Mouse (Mus musculus) kidney, embryonic 15.5 days (tissue): ENCODE measurements around the gene Ramp3. TPM values are rescaled to one million over a fixed set of nuclear protein-coding genes. Genes with fewer than 3 reads are reported as not detected.

Experiments used
- ATAC-seq: fragments of 200-750 bp; cut with Nextera tagmentation; replicated peaks from 2 replicates; pipeline ENCODE4 v1.8.0; 2017; ENCODE audit warnings: moderate TSS enrichment; ENCODE audit not compliant: low FRiP score
- H3K27ac ChIP-seq: fragments of 300-500 bp; sonication (generic); 2 replicates; pipeline ENCODE4 v1.5.1; 2015; ENCODE audit warnings: mild to moderate bottlenecking, inconsistent platforms
- H3K27me3 ChIP-seq: fragments of 300-500 bp; sonication (generic); 2 replicates; pipeline ENCODE4 v1.6.1; 2015; ENCODE audit warnings: inconsistent platforms
- H3K36me3 ChIP-seq: fragments of 300-500 bp; sonication (generic); 2 replicates; pipeline ENCODE4 v1.6.1; 2015; ENCODE audit warnings: inconsistent platforms
- H3K4me1 ChIP-seq: fragments of 300-500 bp; sonication (generic); 2 replicates; pipeline ENCODE4 v1.6.1; 2015; ENCODE audit warnings: inconsistent platforms
- H3K4me2 ChIP-seq: fragments of 300-500 bp; sonication (generic); 2 replicates; pipeline ENCODE4 v1.6.1; 2015; ENCODE audit warnings: moderate library complexity, mild to moderate bottlenecking, inconsistent platforms
- H3K4me3 ChIP-seq: fragments of 300-500 bp; sonication (generic); replicated peaks from 2 replicates; pipeline ENCODE4 v1.5.1; 2015; ENCODE audit warnings: mild to moderate bottlenecking, inconsistent platforms
- H3K9ac ChIP-seq: fragments of 300-500 bp; sonication (generic); 2 replicates; pipeline ENCODE4 v1.6.1; 2015; ENCODE audit warnings: mild to moderate bottlenecking, inconsistent platforms
- H3K9me3 ChIP-seq: fragments of 300-500 bp; sonication (generic); replicated peaks from 2 replicates; pipeline ENCODE4 v1.6.1; 2016; ENCODE audit warnings: inconsistent platforms
- WGBS: fragments of 180-500 bp; shearing (Covaris S2); methylation state at CpG from one replicate; pipeline ENCODE4 v1.1.7; 2015; ENCODE audit warnings: mixed read lengths; 5-methylcytosine and 5-hydroxymethylcytosine counted together
- polyA plus RNA-seq: library from polyadenylated mRNA; unstranded; fragments of >200 nt; fragmentation: Nextera tagmentation; extraction: Ambion mirVana; gene quantifications from 2 replicates; pipeline ENCODE4 v1.2.1, GENCODE M21; 2015

Gene Ramp3
- polyA plus RNA-seq, 1 experiment from 2014 or later = 10.8 TPM

GRCm38 (mm10) chr11:6676641-6677040, 18.3 kb downstream of the Ramp3 start:
- WGBS = 88% methylated on average over 9 of the region's 9 CpGs
- H3K36me3 ChIP-seq = no peaks in the 10 kb centered on the region
- no peak for ATAC-seq

DNA sequence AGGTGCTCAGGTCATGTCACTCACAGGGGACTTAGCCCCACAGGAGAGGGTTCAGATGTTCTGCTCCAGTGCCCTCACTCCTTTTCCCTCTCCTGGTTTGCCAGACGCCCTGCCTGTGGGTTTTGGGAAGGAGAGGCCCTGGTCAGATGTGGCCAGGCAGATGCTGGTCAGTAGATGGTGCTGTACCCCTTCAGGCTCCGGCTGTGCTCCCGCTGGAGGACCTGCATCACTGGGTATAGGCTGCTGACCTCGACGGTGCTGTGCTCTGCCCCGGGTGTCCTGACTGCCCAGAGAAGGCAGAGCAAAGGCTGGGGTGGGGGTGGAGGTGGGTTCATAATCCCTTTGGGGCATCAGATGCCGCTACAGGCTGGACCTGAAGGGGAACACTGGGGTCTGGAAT, 19.2 kb downstream of the Ramp3 start:
- Histone ChIP-seq H3K4me2 (no peak overlapping the region), H3K27me3 (no peaks in the 10 kb centered on the region), H3K36me3 (no peaks in the 10 kb centered on the region), H3K9me3 (no peaks in the 10 kb centered on the region), H3K4me1 (peaks cover 23% of the 10 kb centered on the region), H3K4me3 (no peak overlapping the region), H3K27ac (no peak overlapping the region), H3K9ac (no peak overlapping the region)
- WGBS = 19% methylated on average over 7 of the region's 7 CpGs
- ATAC-seq = peak; percentile 74

More at GRCm38 (mm10) chr11:6676641-6677040, 18.3 kb downstream of the Ramp3 start:
- Histone ChIP-seq H3K4me3 (no peak overlapping the region), H3K9me3 (no peaks in the 10 kb centered on the region), H3K27me3 (no peaks in the 10 kb centered on the region), H3K27ac (no peak overlapping the region), H3K4me1 (peaks cover 23% of the 10 kb centered on the region), H3K9ac (no peak overlapping the region), H3K4me2 (no peak overlapping the region)

DNA sequence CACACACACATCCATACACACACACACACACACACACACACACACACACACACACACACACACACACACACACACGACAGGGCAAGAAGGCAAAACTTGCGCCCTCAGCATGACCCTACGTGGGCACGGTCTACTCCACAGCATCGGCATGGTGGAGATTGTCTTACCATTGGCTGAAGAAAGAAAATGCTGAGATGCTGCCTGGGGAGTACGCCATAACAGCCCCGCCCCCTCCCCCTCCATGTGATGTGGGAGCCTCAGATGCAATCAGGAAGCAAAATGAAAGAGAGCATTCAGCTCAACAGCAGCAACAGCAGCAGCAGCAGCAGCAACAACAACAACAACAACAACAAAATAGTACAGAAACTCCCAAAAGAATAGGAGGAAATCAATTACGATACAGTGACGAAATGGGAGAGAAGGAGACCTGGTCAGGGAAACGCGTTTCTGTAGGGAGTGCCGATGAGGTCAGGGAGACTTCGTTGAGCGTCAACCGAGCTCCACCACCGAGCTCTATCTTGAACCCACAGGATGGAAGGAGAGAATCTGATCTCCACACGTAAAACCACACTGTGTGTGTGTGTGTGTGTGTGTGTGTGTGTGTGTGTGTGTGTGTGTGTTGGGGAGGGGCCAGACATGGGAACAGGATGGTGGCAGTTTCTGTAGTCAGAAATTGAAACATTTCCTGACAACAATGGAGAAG, 21.5 kb downstream of the Ramp3 start:
- H3K4me2 ChIP-seq = peak overlapping the region; percentile 48
- H3K9ac ChIP-seq = no peak overlapping the region
- peak; percentile 7; the same call in 1 of the 2 replicates for ATAC-seq
- peak overlapping the region; percentile 84 for H3K27ac ChIP-seq
- 61% methylated on average over 17 of the region's 17 CpGs for WGBS
- peaks cover 23% of the 10 kb centered on the region for H3K4me1 ChIP-seq
- no peaks in the 10 kb centered on the region for H3K27me3 ChIP-seq
- H3K4me3 ChIP-seq = no peak overlapping the region; the same call in 1 of the 2 replicates
- no peaks in the 10 kb centered on the region for H3K36me3 ChIP-seq
- H3K9me3 ChIP-seq = no peaks in the 10 kb centered on the region

DNA sequence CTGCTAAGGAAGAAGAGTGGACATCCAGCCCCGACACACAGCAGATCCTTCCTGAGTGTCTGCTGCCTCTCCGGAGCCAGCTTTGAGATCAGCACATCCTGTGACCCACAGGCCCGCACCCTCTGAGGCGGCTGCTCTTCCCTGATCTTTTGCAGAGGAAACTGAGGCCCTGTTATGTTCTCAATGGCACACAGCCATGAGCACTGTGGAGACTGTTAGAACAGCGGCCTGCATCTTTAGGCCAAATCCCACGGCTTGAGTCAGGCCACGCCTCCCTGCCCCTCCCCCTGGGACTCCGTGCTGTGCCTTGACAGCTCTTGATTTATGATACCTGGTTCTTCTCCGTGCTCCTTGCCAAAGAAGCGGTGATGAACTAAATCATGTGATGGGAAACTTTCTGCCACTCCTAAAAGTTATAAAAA, 22.1 kb downstream of the Ramp3 start:
- Histone ChIP-seq H3K27ac (peak overlapping the region; percentile 84), H3K4me2 (peak overlapping the region; percentile 48), H3K4me3 (no peak overlapping the region), H3K9ac (no peak overlapping the region), H3K27me3 (no peaks in the 10 kb centered on the region), H3K4me1 (peaks cover 23% of the 10 kb centered on the region), H3K36me3 (no peaks in the 10 kb centered on the region), H3K9me3 (no peaks in the 10 kb centered on the region)
- ATAC-seq = peak; percentile 83
- 13% methylated on average over 10 of the region's 10 CpGs for WGBS

DNA sequence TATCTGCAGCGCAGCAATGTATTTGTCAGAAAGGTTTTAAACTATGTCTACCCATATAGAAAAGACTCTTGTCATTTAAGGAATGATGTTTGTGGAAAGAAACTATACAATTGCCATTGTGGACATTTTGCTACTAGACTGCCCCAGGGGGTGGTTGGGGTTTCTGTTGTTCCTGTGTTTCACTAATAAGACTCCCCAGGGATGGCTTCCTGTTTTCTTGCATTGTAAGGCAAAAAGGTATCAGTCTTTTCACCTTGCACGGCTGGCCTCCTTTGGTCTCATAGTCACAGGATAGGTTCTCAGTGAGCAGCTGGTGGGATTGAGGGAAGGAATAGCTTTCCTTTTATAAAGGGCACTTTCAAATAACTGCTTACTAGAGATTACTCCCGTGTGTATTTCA, 26.4 kb downstream of the Ramp3 start:
- H3K4me2 ChIP-seq = no peak overlapping the region
- no peak overlapping the region for H3K9ac ChIP-seq
- no peaks in the 10 kb centered on the region for H3K27me3 ChIP-seq
- H3K9me3 ChIP-seq = no peaks in the 10 kb centered on the region
- no peak for ATAC-seq
- H3K36me3 ChIP-seq = no peaks in the 10 kb centered on the region
- 74% methylated on average over 3 of the region's 3 CpGs for WGBS
- no peak overlapping the region for H3K4me3 ChIP-seq
- no peak overlapping the region for H3K27ac ChIP-seq
- H3K4me1 ChIP-seq = peaks cover 12% of the 10 kb centered on the region

DNA sequence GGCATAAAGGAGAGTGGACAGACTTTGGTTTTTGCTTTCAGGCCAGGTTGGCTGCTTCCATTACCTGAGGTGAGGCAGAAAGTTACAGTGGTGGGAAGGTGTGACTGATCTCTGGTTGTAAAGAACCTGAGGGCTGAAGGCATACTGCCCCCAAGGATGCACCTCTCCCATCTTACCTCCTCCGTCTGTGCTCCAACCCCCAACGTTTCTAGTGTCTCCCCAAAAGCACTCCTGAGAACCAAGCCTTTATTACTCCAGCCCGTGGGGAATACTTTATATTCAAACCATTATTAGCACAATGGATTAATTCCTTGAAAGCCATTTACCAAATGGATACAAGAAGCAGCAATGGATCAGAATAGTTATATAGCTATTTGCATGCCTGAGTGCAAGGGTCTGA, 30.6 kb downstream of the Ramp3 start:
- H3K4me2 ChIP-seq = no peak overlapping the region
- H3K36me3 ChIP-seq = no peaks in the 10 kb centered on the region
- no peak overlapping the region for H3K4me3 ChIP-seq
- H3K27me3 ChIP-seq = no peaks in the 10 kb centered on the region
- H3K9ac ChIP-seq = no peak overlapping the region
- no peaks in the 10 kb centered on the region for H3K9me3 ChIP-seq
- no peak overlapping the region for H3K27ac ChIP-seq
- ATAC-seq = no peak
- 84% methylated on average over 3 of the region's 3 CpGs for WGBS
- H3K4me1 ChIP-seq = no peaks in the 10 kb centered on the region

GRCm38 (mm10) chr11:6692341-6692740, 34.0 kb downstream of the Ramp3 start:
- no peaks in the 10 kb centered on the region for H3K27me3 ChIP-seq
- whole genome bisulfite sequencing = 76% methylated on average over 6 of the region's 6 CpGs
- H3K36me3 ChIP-seq = no peaks in the 10 kb centered on the region
- H3K27ac ChIP-seq = no peak overlapping the region
- H3K4me1 ChIP-seq = peaks cover 12% of the 10 kb centered on the region; the same call in 1 of the 2 replicates
- no peaks in the 10 kb centered on the region for H3K9me3 ChIP-seq
- no peak overlapping the region for H3K9ac ChIP-seq
- H3K4me2 ChIP-seq = no peak overlapping the region
- H3K4me3 ChIP-seq = no peak overlapping the region
- ATAC-seq = no peak

DNA sequence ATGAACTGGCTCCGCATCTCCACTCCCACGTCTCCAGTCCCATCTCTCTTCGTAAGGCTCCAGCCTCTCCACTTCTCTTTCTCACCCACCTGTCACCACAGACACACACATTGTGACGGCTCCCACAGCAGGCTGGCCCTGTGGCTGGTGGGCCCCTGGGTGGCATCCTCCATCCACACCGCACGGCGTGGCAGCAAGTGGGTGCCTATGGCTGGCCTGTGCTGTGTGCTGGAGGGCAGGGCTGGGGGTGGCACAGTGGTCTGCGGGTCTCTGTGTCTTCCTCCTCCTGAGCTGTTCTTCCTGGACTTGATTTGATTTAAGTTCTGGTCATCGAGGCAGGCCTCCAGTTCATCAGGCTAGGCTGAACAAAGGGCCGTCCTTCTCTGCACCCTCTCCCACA, 35.8 kb downstream of the Ramp3 start:
- H3K9ac ChIP-seq = no peak overlapping the region
- no peaks in the 10 kb centered on the region for H3K9me3 ChIP-seq
- H3K4me1 ChIP-seq = peaks cover 12% of the 10 kb centered on the region; the same call in 1 of the 2 replicates
- no peak overlapping the region for H3K4me2 ChIP-seq
- H3K27me3 ChIP-seq = no peaks in the 10 kb centered on the region
- no peaks in the 10 kb centered on the region for H3K36me3 ChIP-seq
- no peak for ATAC-seq
- 89% methylated on average over 10 of the region's 10 CpGs for WGBS
- H3K27ac ChIP-seq = no peak overlapping the region
- H3K4me3 ChIP-seq = no peak overlapping the region

DNA sequence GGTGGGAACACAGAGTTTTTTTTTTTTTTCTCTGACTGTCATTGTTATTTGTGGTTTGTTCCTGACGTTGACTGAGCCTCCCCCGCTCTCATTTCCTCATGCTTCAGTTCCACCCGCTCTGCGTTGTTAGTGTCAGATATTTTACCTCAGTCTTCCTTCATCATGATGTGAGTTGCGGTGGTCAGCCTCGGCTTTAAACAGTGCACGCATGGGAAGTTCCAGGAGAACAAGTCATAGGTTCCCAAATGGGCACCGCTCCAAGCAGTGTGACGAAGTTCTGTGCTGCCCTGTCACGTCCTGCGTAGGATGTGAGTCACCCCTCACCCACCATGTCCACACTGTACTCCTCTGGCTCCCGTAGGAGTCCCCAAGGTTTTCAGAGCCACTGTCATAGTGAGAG, 36.9 kb downstream of the Ramp3 start:
- H3K4me1 ChIP-seq = peaks cover 12% of the 10 kb centered on the region; the same call in 1 of the 2 replicates
- peak; percentile 79 for ATAC-seq
- 0 out of 2 replicates have a peak overlapping the region, but pooled peaks have one; percentile 37 for H3K27ac ChIP-seq
- H3K36me3 ChIP-seq = no peaks in the 10 kb centered on the region
- WGBS = 26% methylated on average over 12 of the region's 12 CpGs
- no peaks in the 10 kb centered on the region for H3K9me3 ChIP-seq
- peak overlapping the region; percentile 52 for H3K4me2 ChIP-seq
- no peak overlapping the region for H3K9ac ChIP-seq
- H3K4me3 ChIP-seq = peak overlapping the region; percentile 30
- H3K27me3 ChIP-seq = no peaks in the 10 kb centered on the region

DNA sequence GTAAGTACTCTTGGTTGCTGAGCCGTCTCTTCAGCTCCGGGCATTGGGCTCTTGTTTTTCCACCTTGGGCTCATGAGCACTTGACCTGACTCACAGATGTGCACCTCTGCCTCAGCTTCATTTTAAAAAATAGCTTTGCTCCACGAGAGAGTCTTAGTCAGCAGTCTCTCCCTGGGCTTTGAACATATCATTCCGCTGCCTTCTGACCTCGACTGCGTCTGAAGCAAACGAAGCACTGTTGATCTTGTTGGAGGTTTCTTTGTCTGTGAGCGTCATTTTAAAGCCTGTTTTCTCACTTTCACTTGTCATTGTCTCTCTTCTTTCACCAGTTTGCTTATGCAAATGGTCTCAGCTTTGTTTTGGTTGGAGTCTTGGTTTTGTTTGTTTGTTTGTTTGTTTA, 38.2 kb downstream of the Ramp3 start:
- 60% methylated on average over 8 of the region's 8 CpGs for WGBS
- no peak overlapping the region for H3K4me2 ChIP-seq
- H3K4me1 ChIP-seq = peaks cover 12% of the 10 kb centered on the region; the same call in 1 of the 2 replicates
- H3K36me3 ChIP-seq = no peaks in the 10 kb centered on the region
- H3K9ac ChIP-seq = no peak overlapping the region
- no peak overlapping the region for H3K4me3 ChIP-seq
- no peak overlapping the region for H3K27ac ChIP-seq
- no peaks in the 10 kb centered on the region for H3K27me3 ChIP-seq
- no peaks in the 10 kb centered on the region for H3K9me3 ChIP-seq
- no peak for ATAC-seq

DNA sequence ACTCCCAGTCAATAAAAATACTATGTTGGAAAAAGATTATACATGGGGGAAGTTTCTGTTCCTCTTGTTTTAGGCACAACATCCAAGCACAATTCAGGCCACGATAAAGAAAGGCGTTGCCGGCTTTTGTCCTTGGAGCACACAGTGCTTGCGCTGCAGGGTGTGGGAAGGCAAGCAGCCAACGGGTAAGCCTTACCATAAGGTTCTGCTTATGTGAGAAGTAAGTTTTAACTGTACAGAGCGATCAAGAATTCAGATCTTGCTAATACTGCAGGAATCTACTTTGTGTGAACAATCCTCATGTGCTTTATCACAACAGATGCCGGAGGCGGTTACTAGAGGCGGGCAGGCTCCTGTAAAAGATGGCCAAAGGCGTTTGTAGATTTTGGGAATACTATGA, 39.4 kb downstream of the Ramp3 start:
- Histone ChIP-seq H3K9ac (no peak overlapping the region), H3K9me3 (no peaks in the 10 kb centered on the region), H3K4me2 (no peak overlapping the region), H3K4me1 (peaks cover 12% of the 10 kb centered on the region; the same call in 1 of the 2 replicates), H3K27me3 (no peaks in the 10 kb centered on the region), H3K4me3 (no peak overlapping the region), H3K27ac (no peak overlapping the region), H3K36me3 (no peaks in the 10 kb centered on the region)
- 91% methylated on average over 10 of the region's 10 CpGs for WGBS
- no peak for ATAC-seq

DNA sequence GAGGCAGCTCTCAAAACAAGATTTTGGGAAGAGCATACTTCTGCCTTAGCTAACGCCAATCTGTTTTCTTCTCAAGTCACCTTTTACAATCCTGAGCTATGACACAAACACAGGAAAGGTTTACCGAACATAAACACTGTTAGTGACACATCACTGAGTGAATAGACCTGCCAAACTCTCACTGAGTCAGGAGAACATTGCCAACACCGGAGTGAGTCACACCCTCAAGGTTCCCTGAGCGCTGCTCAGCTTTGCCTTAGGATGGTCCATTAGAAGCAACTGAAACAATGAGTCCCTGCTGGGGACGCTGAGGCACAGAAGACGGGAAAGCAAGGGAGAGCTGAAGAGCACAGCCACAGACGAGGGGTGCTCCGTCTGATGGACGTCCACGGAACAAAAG, 40.0 kb downstream of the Ramp3 start:
- no peak overlapping the region for H3K9ac ChIP-seq
- H3K9me3 ChIP-seq = no peaks in the 10 kb centered on the region
- no peak overlapping the region for H3K27ac ChIP-seq
- H3K4me2 ChIP-seq = no peak overlapping the region
- no peaks in the 10 kb centered on the region for H3K36me3 ChIP-seq
- no peak for ATAC-seq
- no peak overlapping the region for H3K4me3 ChIP-seq
- peaks cover 12% of the 10 kb centered on the region; the same call in 1 of the 2 replicates for H3K4me1 ChIP-seq
- no peaks in the 10 kb centered on the region for H3K27me3 ChIP-seq
- 81% methylated on average over 10 of the region's 10 CpGs for WGBS
